Mouse (Mus musculus): ENCODE measurements at regions not wholly inside any gene's neighbourhood (a gene's known extent, or its start where the extent isn't known, plus 50 kb on each side); places are given as distances from the start of the nearest gene placed in this dataset.

DNA sequence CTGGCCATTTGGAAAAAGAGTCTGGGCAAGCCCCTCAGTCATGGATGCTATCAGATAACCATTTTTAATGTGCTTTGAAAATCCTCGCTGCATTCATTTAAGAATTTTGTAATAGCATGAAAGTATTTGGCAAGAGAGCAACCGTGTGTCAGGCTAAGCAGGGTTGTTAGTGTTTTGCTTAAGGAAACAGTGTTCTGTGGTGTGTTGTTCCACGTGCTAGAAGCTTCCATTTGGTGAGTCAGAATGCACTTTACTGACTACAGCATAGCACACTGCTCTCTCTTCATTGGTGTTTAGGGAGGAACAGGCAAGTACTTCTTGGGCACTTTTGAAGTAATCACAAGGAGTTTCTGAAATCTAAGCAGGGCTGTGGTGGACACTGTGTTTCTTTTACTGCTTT lies 661.0 kb upstream of the Pkn2 start:
- TF ChIP-seq CTCF (IDR thresholded peaks at IDR 0.05; ENCODE audit: low read depth), result no peak
- no peak for TF ChIP-seq EP300 (IDR thresholded peaks at IDR 0.05; ENCODE audit: low read depth)
- DNase-seq (ENCODE audit: low read depth in 3 of 3, low spot score in 3 of 3) (no peak), ATAC-seq (ENCODE audit: insufficient read depth) (no peak)
- 49% methylated on average over 3 of the region's 3 CpGs for WGBS (ENCODE audit: insufficient replicate concordance)
- Histone ChIP-seq H3K4me1 (replicated peaks; ENCODE audit: control insufficient read depth in 2 of 2, insufficient read depth in 2 of 2, low read length in 1 of 2) (no peaks in the 10 kb centered on the region), H3K9ac (replicated peaks) (no peak overlapping the region), H3K36me3 (replicated peaks; ENCODE audit: control insufficient read depth, insufficient read depth, low read depth) (no peaks in the 10 kb centered on the region), H3K27me3 (ENCODE audit: control insufficient read depth, insufficient read depth, low read length) (no peaks in the 10 kb centered on the region), H3K4me2 (ENCODE audit: low read depth) (no peak overlapping the region), H3K27ac (no peak overlapping the region), H3K4me3 (ENCODE audit: insufficient read depth in 1 of 2, low read depth in 2 of 2, low read length in 2 of 2) (no peak overlapping the region), H3K9me3 (ENCODE audit: control insufficient read depth, low read length) (no peaks in the 10 kb centered on the region)

DNA sequence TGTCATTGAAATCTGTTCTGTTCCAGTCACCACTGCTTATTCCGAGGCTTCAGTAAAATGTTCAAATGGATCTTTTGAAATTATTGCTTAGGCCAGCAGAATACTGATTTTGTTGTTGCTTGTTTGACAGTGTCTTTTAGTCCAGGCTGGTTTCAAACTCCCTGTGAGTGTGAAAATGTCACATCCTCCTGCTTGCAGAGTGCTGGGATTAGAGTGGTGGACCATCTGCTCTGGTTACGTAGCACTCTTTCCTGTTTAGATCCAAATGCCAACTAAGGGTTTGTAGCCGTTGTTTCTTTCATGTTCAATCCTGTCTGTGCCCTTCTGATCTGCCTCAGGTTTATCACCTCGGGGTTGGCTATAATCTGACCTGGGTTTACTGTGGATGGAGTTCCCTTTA lies 646.2 kb upstream of the Pkn2 start:
- H3K4me3 ChIP-seq (ENCODE audit: insufficient read depth in 1 of 2, low read depth in 2 of 2, low read length in 2 of 2), result no peak overlapping the region
- DNase-seq (ENCODE audit: low read depth in 3 of 3, low spot score in 3 of 3) (no peak), ATAC-seq (ENCODE audit: insufficient read depth) (no peak)
- no peaks in the 10 kb centered on the region for H3K9me3 ChIP-seq (ENCODE audit: control insufficient read depth, low read length)
- H3K36me3 ChIP-seq (replicated peaks; ENCODE audit: control insufficient read depth, insufficient read depth, low read depth), result no peaks in the 10 kb centered on the region
- TF ChIP-seq CTCF (IDR thresholded peaks at IDR 0.05; ENCODE audit: low read depth), result no peak
- TF ChIP-seq EP300 (IDR thresholded peaks at IDR 0.05; ENCODE audit: low read depth), result no peak
- no peaks in the 10 kb centered on the region for H3K27me3 ChIP-seq (ENCODE audit: control insufficient read depth, insufficient read depth, low read length)
- no peak overlapping the region for H3K9ac ChIP-seq (replicated peaks)
- H3K4me1 ChIP-seq (replicated peaks; ENCODE audit: control insufficient read depth in 2 of 2, insufficient read depth in 2 of 2, low read length in 1 of 2), result no peaks in the 10 kb centered on the region
- no peak overlapping the region for H3K4me2 ChIP-seq (ENCODE audit: low read depth)
- no peak overlapping the region for H3K27ac ChIP-seq
- WGBS (ENCODE audit: insufficient replicate concordance), result 21% methylated on average over 4 of the region's 4 CpGs

DNA sequence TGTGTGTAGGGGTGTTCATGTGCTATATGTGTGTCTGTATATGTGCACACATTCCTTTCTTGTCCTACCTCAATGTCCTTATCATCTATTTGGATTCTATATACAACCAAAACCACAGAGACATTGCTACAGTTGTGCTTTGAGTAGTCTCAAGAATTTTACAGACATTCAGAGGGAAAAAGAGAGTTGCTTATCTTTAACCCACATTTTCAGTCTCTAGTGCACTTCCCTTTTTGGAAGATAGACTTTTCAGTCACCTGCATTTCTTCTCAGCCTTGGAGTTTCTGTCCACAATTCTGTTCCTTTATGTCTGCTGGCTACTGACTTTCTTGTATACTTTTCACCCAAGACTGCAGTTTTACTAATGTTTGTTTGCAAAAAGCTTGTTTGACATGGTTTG lies 645.5 kb upstream of the Pkn2 start:
- no peak for DNase-seq (ENCODE audit: low read depth in 3 of 3, low spot score in 3 of 3)
- Histone ChIP-seq H3K27ac (no peak overlapping the region), H3K9me3 (ENCODE audit: control insufficient read depth, low read length) (no peaks in the 10 kb centered on the region), H3K4me3 (ENCODE audit: insufficient read depth in 1 of 2, low read depth in 2 of 2, low read length in 2 of 2) (no peak overlapping the region), H3K4me2 (ENCODE audit: low read depth) (no peak overlapping the region), H3K4me1 (replicated peaks; ENCODE audit: control insufficient read depth in 2 of 2, insufficient read depth in 2 of 2, low read length in 1 of 2) (no peaks in the 10 kb centered on the region), H3K9ac (replicated peaks) (no peak overlapping the region), H3K27me3 (ENCODE audit: control insufficient read depth, insufficient read depth, low read length) (no peaks in the 10 kb centered on the region), H3K36me3 (replicated peaks; ENCODE audit: control insufficient read depth, insufficient read depth, low read depth) (no peaks in the 10 kb centered on the region)
- no peak for TF ChIP-seq EP300 (IDR thresholded peaks at IDR 0.05; ENCODE audit: low read depth)
- TF ChIP-seq CTCF (IDR thresholded peaks at IDR 0.05; ENCODE audit: low read depth), result no peak
- no peak for ATAC-seq (ENCODE audit: insufficient read depth)

DNA sequence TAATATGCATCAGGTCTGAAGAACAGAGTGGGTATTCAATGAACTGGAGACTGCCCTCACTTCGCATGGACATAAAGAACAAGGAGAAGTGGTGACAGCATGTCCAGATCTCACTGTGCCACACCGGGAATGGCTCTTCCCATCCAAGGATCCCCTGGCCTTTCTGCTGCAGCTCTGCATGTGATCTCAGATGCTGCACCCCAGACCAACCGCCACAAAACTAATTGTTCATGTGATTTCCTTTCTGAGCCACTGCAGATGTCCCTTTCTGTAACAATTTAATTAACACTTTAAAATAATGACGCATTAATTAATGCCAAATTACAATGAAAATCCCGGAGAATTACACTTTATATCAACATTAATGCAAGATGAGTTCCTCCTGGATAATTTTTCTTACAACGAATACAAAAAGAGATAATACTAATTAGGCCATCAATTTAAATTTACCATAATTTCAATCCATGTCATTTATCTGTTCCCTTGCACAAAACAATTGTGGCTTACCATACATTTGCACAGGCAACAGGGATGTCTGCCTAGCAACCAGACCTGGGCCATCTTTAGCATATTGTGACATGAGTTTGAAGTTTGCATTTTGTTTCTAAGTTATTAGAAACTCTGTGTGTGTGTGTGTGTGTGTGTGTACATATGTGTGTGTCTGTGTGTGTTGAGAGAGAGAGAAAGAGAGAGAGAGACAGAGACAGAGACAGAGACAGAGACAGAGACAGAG lies 630.9 kb upstream of the Pkn2 start:
- Histone ChIP-seq H3K27ac (no peak overlapping the region), H3K4me1 (replicated peaks; ENCODE audit: control insufficient read depth in 2 of 2, insufficient read depth in 2 of 2, low read length in 1 of 2) (no peaks in the 10 kb centered on the region), H3K4me2 (ENCODE audit: low read depth) (no peak overlapping the region), H3K9ac (replicated peaks) (no peak overlapping the region), H3K4me3 (ENCODE audit: insufficient read depth in 1 of 2, low read depth in 2 of 2, low read length in 2 of 2) (no peak overlapping the region), H3K27me3 (ENCODE audit: control insufficient read depth, insufficient read depth, low read length) (no peaks in the 10 kb centered on the region), H3K36me3 (replicated peaks; ENCODE audit: control insufficient read depth, insufficient read depth, low read depth) (no peaks in the 10 kb centered on the region), H3K9me3 (ENCODE audit: control insufficient read depth, low read length) (no peaks in the 10 kb centered on the region)
- WGBS (ENCODE audit: insufficient replicate concordance), result 56% methylated on average over 6 of the region's 6 CpGs
- TF ChIP-seq EP300 (IDR thresholded peaks at IDR 0.05; ENCODE audit: low read depth) (no peak), CTCF (IDR thresholded peaks at IDR 0.05; ENCODE audit: low read depth) (no peak)
- ATAC-seq (ENCODE audit: insufficient read depth) (no peak), DNase-seq (ENCODE audit: low read depth in 3 of 3, low spot score in 3 of 3) (no peak)

DNA sequence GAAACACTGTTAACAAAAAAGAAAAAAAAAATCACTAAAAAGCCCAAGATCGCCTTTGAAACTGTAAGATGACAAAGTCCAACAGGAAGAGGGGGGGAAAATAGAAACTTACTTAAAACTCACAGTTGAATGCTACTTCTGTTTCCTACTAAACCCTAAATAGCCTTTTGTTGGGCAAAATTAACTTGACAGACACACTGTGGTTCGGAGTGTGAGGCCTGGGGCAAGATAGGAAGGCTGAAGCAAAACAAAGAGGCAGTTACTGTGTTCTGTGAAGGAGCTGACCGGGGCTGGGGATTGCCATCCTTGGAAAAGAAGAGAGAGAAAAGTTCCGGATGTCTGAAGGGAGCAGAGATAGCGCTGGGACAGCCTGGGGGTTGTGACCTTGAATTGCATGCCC lies 627.7 kb upstream of the Pkn2 start:
- no peak overlapping the region for H3K9ac ChIP-seq (replicated peaks)
- no peak for TF ChIP-seq CTCF (IDR thresholded peaks at IDR 0.05; ENCODE audit: low read depth)
- no peak for TF ChIP-seq EP300 (IDR thresholded peaks at IDR 0.05; ENCODE audit: low read depth)
- no peaks in the 10 kb centered on the region for H3K27me3 ChIP-seq (ENCODE audit: control insufficient read depth, insufficient read depth, low read length)
- no peaks in the 10 kb centered on the region for H3K4me1 ChIP-seq (replicated peaks; ENCODE audit: control insufficient read depth in 2 of 2, insufficient read depth in 2 of 2, low read length in 1 of 2)
- no peaks in the 10 kb centered on the region for H3K9me3 ChIP-seq (ENCODE audit: control insufficient read depth, low read length)
- no peak overlapping the region for H3K27ac ChIP-seq
- no peaks in the 10 kb centered on the region for H3K36me3 ChIP-seq (replicated peaks; ENCODE audit: control insufficient read depth, insufficient read depth, low read depth)
- no peak for DNase-seq (ENCODE audit: low read depth in 3 of 3, low spot score in 3 of 3)
- 25% methylated on average over 5 of the region's 5 CpGs for WGBS (ENCODE audit: insufficient replicate concordance)
- no peak for ATAC-seq (ENCODE audit: insufficient read depth)
- H3K4me3 ChIP-seq (ENCODE audit: insufficient read depth in 1 of 2, low read depth in 2 of 2, low read length in 2 of 2), result no peak overlapping the region
- no peak overlapping the region for H3K4me2 ChIP-seq (ENCODE audit: low read depth)
